Mouse (Mus musculus): ENCODE measurements at regions not wholly inside any gene's neighbourhood (a gene's known extent, or its start where the extent isn't known, plus 50 kb on each side); places are given as distances from the start of the nearest gene placed in this dataset.

GRCm38 (mm10) chr15:6067380-6067779, 232.2 kb upstream of the Dab2 start:
- H3K27ac ChIP-seq (ENCODE audit: control insufficient read depth, low read depth, low read length) = no peak overlapping the region
- H3K27me3 ChIP-seq (ENCODE audit: control insufficient read depth in 1 of 2, insufficient read depth in 2 of 2, low read length in 2 of 2) = no peaks in the 10 kb centered on the region; a peak in 1 of 4 replicates
- no peaks in the 10 kb centered on the region for H3K4me1 ChIP-seq (ENCODE audit: control insufficient read depth in 1 of 2, insufficient read depth in 2 of 2, low read length in 2 of 2)
- no peak for DNase-seq (ENCODE audit: low read depth, low spot score)
- no peak overlapping the region for H3K4me3 ChIP-seq (ENCODE audit: control insufficient read depth in 1 of 2, insufficient read depth in 1 of 2, low read depth in 2 of 2, low read length in 2 of 2)
- H3K9me3 ChIP-seq (replicated peaks; ENCODE audit: insufficient read depth, low read length) = no peaks in the 10 kb centered on the region
- H3K36me3 ChIP-seq (ENCODE audit: control insufficient read depth in 1 of 2, insufficient read depth in 2 of 2, low read length in 2 of 2) = no peaks in the 10 kb centered on the region
- H3K9ac ChIP-seq (ENCODE audit: control insufficient read depth, low read depth, low read length, poor library complexity, severe bottlenecking) = no peak overlapping the region
- no peaks in the 10 kb centered on the region for H3K79me2 ChIP-seq (ENCODE audit: control insufficient read depth, insufficient read depth, low read length, poor library complexity)
- TF ChIP-seq SIN3A (IDR thresholded peaks at IDR 0.05; ENCODE audit: low read length) (no peak), POLR2AphosphoS5 (IDR thresholded peaks at IDR 0.05; ENCODE audit: borderline replicate concordance, low read depth, low read length) (no peak), ZC3H11A (IDR thresholded peaks at IDR 0.05; ENCODE audit: low read depth, low read length) (no peak), NELFE (IDR thresholded peaks at IDR 0.05; ENCODE audit: low read depth, low read length) (no peak), BHLHE40 (IDR thresholded peaks at IDR 0.05; ENCODE audit: borderline replicate concordance, low read depth, low read length) (no peak), USF1 (IDR thresholded peaks at IDR 0.05; ENCODE audit: low read depth, low read length) (no peak), TBP (IDR thresholded peaks at IDR 0.05; ENCODE audit: low read depth, low read length) (no peak), HCFC1 (IDR thresholded peaks at IDR 0.05; ENCODE audit: low read depth, low read length) (no peak), MXI1 (IDR thresholded peaks at IDR 0.05; ENCODE audit: low read depth, low read length) (no peak), KAT2A (conservative IDR thresholded peaks at IDR 0.05; ENCODE audit: low read depth, low read length) (no peak), TAL1 (IDR thresholded peaks at IDR 0.05; ENCODE audit: low read length) (no peak), SMC3 (IDR thresholded peaks at IDR 0.05; ENCODE audit: low read depth, low read length) (no peak), MYB (IDR thresholded peaks at IDR 0.05; ENCODE audit: low read depth, low read length) (no peak), NRF1 (IDR thresholded peaks at IDR 0.05; ENCODE audit: insufficient read depth, low read depth, low read length, poor library complexity, severe bottlenecking) (no peak), MAFK (IDR thresholded peaks at IDR 0.05; ENCODE audit: borderline replicate concordance, low read depth, low read length) (no peak)

- no peak overlapping the region for H3K9ac ChIP-seq (ENCODE audit: control insufficient read depth, low read depth, low read length, poor library complexity, severe bottlenecking)
- no peaks in the 10 kb centered on the region for H3K4me1 ChIP-seq (ENCODE audit: control insufficient read depth in 1 of 2, insufficient read depth in 2 of 2, low read length in 2 of 2)
- H3K79me2 ChIP-seq (ENCODE audit: control insufficient read depth, insufficient read depth, low read length, poor library complexity) = no peaks in the 10 kb centered on the region
- H3K27me3 ChIP-seq (ENCODE audit: control insufficient read depth in 1 of 2, insufficient read depth in 2 of 2, low read length in 2 of 2) = no peaks in the 10 kb centered on the region; a peak in 2 of 4 replicates
- H3K36me3 ChIP-seq (ENCODE audit: control insufficient read depth in 1 of 2, insufficient read depth in 2 of 2, low read length in 2 of 2) = no peaks in the 10 kb centered on the region
- no peak overlapping the region for H3K27ac ChIP-seq (ENCODE audit: control insufficient read depth, low read depth, low read length)
- no peak for DNase-seq (ENCODE audit: low read depth, low spot score)
- TF ChIP-seq NELFE (IDR thresholded peaks at IDR 0.05; ENCODE audit: low read depth, low read length) (no peak), E2F4 (IDR thresholded peaks at IDR 0.05; ENCODE audit: borderline replicate concordance, low read depth, low read length) (no peak), GABPA (IDR thresholded peaks at IDR 0.05; ENCODE audit: low read depth, low read length) (no peak), SIN3A (IDR thresholded peaks at IDR 0.05; ENCODE audit: low read length) (no peak), ZNF384 (IDR thresholded peaks at IDR 0.05; ENCODE audit: low read depth, low read length) (no peak), RCOR1 (IDR thresholded peaks at IDR 0.05; ENCODE audit: low read depth, low read length) (no peak), USF1 (IDR thresholded peaks at IDR 0.05; ENCODE audit: low read depth, low read length) (no peak), HCFC1 (IDR thresholded peaks at IDR 0.05; ENCODE audit: low read depth, low read length) (no peak), ZKSCAN1 (IDR thresholded peaks at IDR 0.05; ENCODE audit: low read depth, low read length) (no peak), EP300 (IDR thresholded peaks at IDR 0.05; ENCODE audit: low read depth in 1 of 2, low read length in 2 of 2) (no peak), POLR2AphosphoS5 (IDR thresholded peaks at IDR 0.05; ENCODE audit: borderline replicate concordance, low read depth, low read length) (no peak), USF2 (IDR thresholded peaks at IDR 0.05; ENCODE audit: borderline replicate concordance in 1 of 2, insufficient read depth in 1 of 2, low read depth in 1 of 2, low read length in 2 of 2) (no peak)
- no peaks in the 10 kb centered on the region for H3K9me3 ChIP-seq (replicated peaks; ENCODE audit: insufficient read depth, low read length)
- no peak overlapping the region for H3K4me3 ChIP-seq (ENCODE audit: control insufficient read depth in 1 of 2, insufficient read depth in 1 of 2, low read depth in 2 of 2, low read length in 2 of 2)
Measured at GRCm38 (mm10) chr15:6068371-6068770, 231.2 kb upstream of the Dab2 start.

All from MEL (cell line).